Mouse (Mus musculus): ENCODE results near the gene Optc.

The Optc gene

GRCm38 (mm10) chr1:133918088-133918470 lies 10.3 kb upstream of the Optc start:
- peak; percentile 47 for DNase-seq (ENCODE audit: low spot score)

GRCm38 (mm10) chr1:133917456-133918087 lies 9.8 kb upstream of the Optc start:
- peak; percentile 73 for DNase-seq (ENCODE audit: low spot score)

GRCm38 (mm10) chr1:133915723-133916355 lies 8.0 kb upstream of the Optc start:
- DNase-seq (ENCODE audit: low spot score), result peak; percentile 94

GRCm38 (mm10) chr1:133915115-133915514 lies 7.3 kb upstream of the Optc start:
- no peak for DNase-seq (ENCODE audit: low spot score)

- peak; percentile 58 for DNase-seq (ENCODE audit: low spot score)
Measured at GRCm38 (mm10) chr1:133913018-133913417, 5.2 kb upstream of the Optc start.

- DNase-seq (ENCODE audit: low spot score), result peak; percentile 89
Measured at GRCm38 (mm10) chr1:133911456-133911855, 3.7 kb upstream of the Optc start.

- no peak for DNase-seq (ENCODE audit: low spot score)
Measured at GRCm38 (mm10) chr1:133911008-133911407, 3.2 kb upstream of the Optc start.

- DNase-seq (ENCODE audit: low spot score), result no peak
Measured at GRCm38 (mm10) chr1:133910108-133910507, 2.3 kb upstream of the Optc start.

- DNase-seq (ENCODE audit: low spot score), result peak; percentile 48
Measured at GRCm38 (mm10) chr1:133908659-133909575, 1.1 kb upstream of the Optc start.

- no peak for DNase-seq (ENCODE audit: low spot score)
Measured at GRCm38 (mm10) chr1:133906420-133906819, 1.4 kb downstream of the Optc start.

- peak; percentile 31 for DNase-seq (ENCODE audit: low spot score)
Measured at GRCm38 (mm10) chr1:133900825-133901224, 7.0 kb downstream of the Optc start.

- DNase-seq (ENCODE audit: low spot score), result no peak
Measured at GRCm38 (mm10) chr1:133899043-133899542, 8.7 kb downstream of the Optc start.

GRCm38 (mm10) chr1:133897293-133897692 lies 10.5 kb downstream of the Optc start:
- DNase-seq (ENCODE audit: low spot score), result no peak

GRCm38 (mm10) chr1:133891489-133891888 lies 16.3 kb downstream of the Optc start:
- DNase-seq (ENCODE audit: low spot score), result no peak

GRCm38 (mm10) chr1:133889949-133890598 lies 17.7 kb downstream of the Optc start:
- DNase-seq (ENCODE audit: low spot score), result no peak

- DNase-seq (ENCODE audit: low spot score), result no peak
Measured at GRCm38 (mm10) chr1:133887538-133888250, 20.1 kb downstream of the Optc start.

GRCm38 (mm10) chr1:133887044-133887443 lies 20.8 kb downstream of the Optc start:
- no peak for DNase-seq (ENCODE audit: low spot score)

- DNase-seq (ENCODE audit: low spot score), result peak; percentile 20
Measured at GRCm38 (mm10) chr1:133886431-133886830, 21.4 kb downstream of the Optc start.

- no peak for DNase-seq (ENCODE audit: low spot score)
Measured at GRCm38 (mm10) chr1:133885811-133886210, 22.0 kb downstream of the Optc start.

- no peak for DNase-seq (ENCODE audit: low spot score)
Measured at GRCm38 (mm10) chr1:133884746-133885145, 23.1 kb downstream of the Optc start.

- DNase-seq (ENCODE audit: low spot score), result no peak
Measured at GRCm38 (mm10) chr1:133884090-133884489, 23.7 kb downstream of the Optc start.

Data from adipocyte (in vitro differentiated cells).